ENCODE assay signal across 11 mouse cellular contexts in genomic region chr2:26485710-26486109, GRCm38 (mm10). TPM values are rescaled to one million over a fixed set of nuclear protein-coding genes. Genes with fewer than 3 reads are reported as not detected.
DNase-seq lines count a peak whose midpoint lies in the region; ATAC-seq and TF ChIP-seq lines count a peak whose summit lies in the region.
"Had no signal": no experiment of that assay in that cellular context is flagged by ENCODE, and none has a peak within 500 bp of the region (broad histone marks: within the 10 kb centered on the region; RNA-seq: fewer than 3 reads in every experiment).

No protein-coding gene starts in this region.

- TF ChIP-seq CTCF in kidney, postnatal 0 days (IDR thresholded peaks at IDR 0.05; ENCODE audit: low read depth): no peak

- H3K4me2 ChIP-seq in kidney, postnatal 0 days (ENCODE audit: low read length): no peak overlapping the region
- H3K4me2 ChIP-seq in forebrain, embryonic 14.5 days (ENCODE audit: low read length): peak overlapping the region; percentile 45
- H3K4me2 ChIP-seq in midbrain, embryonic 12.5 days (replicated peaks): peak overlapping the region; percentile 49

- WGBS in kidney, postnatal 0 days: 27% methylated on average over 7 of the region's 7 CpGs
- 6% methylated on average over 7 of the region's 7 CpGs for WGBS in forebrain, embryonic 14.5 days
- WGBS in midbrain, embryonic 12.5 days: 13% methylated on average over 7 of the region's 7 CpGs

- no peak for ATAC-seq in kidney, postnatal 0 days (replicated peaks; ENCODE audit: low FRiP score, low read depth)
- ATAC-seq in forebrain, embryonic 14.5 days: peak; percentile 82
- ATAC-seq in midbrain, embryonic 12.5 days (ENCODE audit: low FRiP score, low read depth): peak; percentile 47

- peaks cover 90% of the 10 kb centered on the region for H3K4me1 ChIP-seq in kidney, postnatal 0 days (replicated peaks; ENCODE audit: insufficient read depth, low read length)
- H3K4me1 ChIP-seq in brown adipose tissue, adult 24 weeks (ENCODE audit: control insufficient read depth, insufficient read depth, insufficient read length, low read length): peaks cover 61% of the 10 kb centered on the region
- H3K4me1 ChIP-seq in forebrain, embryonic 14.5 days (ENCODE audit: control insufficient read depth, insufficient read depth, low read length): peaks cover 75% of the 10 kb centered on the region
- peaks cover 81% of the 10 kb centered on the region for H3K4me1 ChIP-seq in midbrain, embryonic 12.5 days

- no peak overlapping the region for H3K9ac ChIP-seq in kidney, postnatal 0 days (ENCODE audit: low read depth, low read length)
- H3K9ac ChIP-seq in forebrain, embryonic 14.5 days (ENCODE audit: low read length): peak overlapping the region; percentile 58
- H3K9ac ChIP-seq in midbrain, embryonic 12.5 days (replicated peaks): peak overlapping the region; percentile 60; the same call in 1 of the 2 replicates

- H3K36me3 ChIP-seq in kidney, postnatal 0 days (ENCODE audit: insufficient read depth, low read length): peaks cover 18% of the 10 kb centered on the region
- peaks cover 41% of the 10 kb centered on the region for H3K36me3 ChIP-seq in forebrain, embryonic 14.5 days (ENCODE audit: control insufficient read depth, insufficient read depth, low read length)
- H3K36me3 ChIP-seq in midbrain, embryonic 12.5 days: peaks cover 44% of the 10 kb centered on the region

- no peak overlapping the region for H3K4me3 ChIP-seq in kidney, postnatal 0 days (replicated peaks; ENCODE audit: low read depth, low read length)
- no peak overlapping the region for H3K4me3 ChIP-seq in brown adipose tissue, adult 24 weeks (ENCODE audit: insufficient read depth, low read depth, low read length)
- no peak overlapping the region for H3K4me3 ChIP-seq in forebrain, embryonic 14.5 days (ENCODE audit: low read depth, low read length)
- peak overlapping the region; percentile 9 for H3K4me3 ChIP-seq in midbrain, embryonic 12.5 days
- H3K4me3 ChIP-seq: myocyte had no signal

- H3K27ac ChIP-seq in kidney, postnatal 0 days: peak overlapping the region; percentile 82
- H3K27ac ChIP-seq in brown adipose tissue, adult 24 weeks (replicated peaks; ENCODE audit: low read depth, low read length): peak overlapping the region; percentile 33; the same call in 1 of the 2 replicates
- peak overlapping the region; percentile 98 for H3K27ac ChIP-seq in forebrain, embryonic 14.5 days (ENCODE audit: low read depth, low read length)
- H3K27ac ChIP-seq in midbrain, embryonic 12.5 days (replicated peaks): peak overlapping the region; percentile 98

- H3K9me3 ChIP-seq in kidney, postnatal 0 days (replicated peaks; ENCODE audit: low read length): no peaks in the 10 kb centered on the region
- H3K9me3 ChIP-seq in forebrain, embryonic 14.5 days (replicated peaks; ENCODE audit: control insufficient read depth, low read length): no peaks in the 10 kb centered on the region
- no peaks in the 10 kb centered on the region for H3K9me3 ChIP-seq in midbrain, embryonic 12.5 days

- peak; percentile 54 for DNase-seq in kidney, postnatal 0 days (ENCODE audit: low spot score)
- no peak for DNase-seq in kidney, postnatal 36 days
- peak; percentile 94 for DNase-seq in forebrain, embryonic 14.5 days (ENCODE audit: low spot score)
- DNase-seq in thymus, postnatal 25 days: no peak
- no peak for DNase-seq in adrenal gland, adult 18-20 months (ENCODE audit: low spot score in 2 of 2)
- DNase-seq in spleen, adult 18-20 months: no peak
- DNase-seq: gastrocnemius, postnatal 14 days had no signal

- H3K27me3 ChIP-seq in kidney, postnatal 0 days (ENCODE audit: insufficient read depth, low read length): no peaks in the 10 kb centered on the region
- no peaks in the 10 kb centered on the region for H3K27me3 ChIP-seq in forebrain, embryonic 14.5 days (replicated peaks; ENCODE audit: control insufficient read depth, insufficient read depth, low read length)
- no peaks in the 10 kb centered on the region for H3K27me3 ChIP-seq in midbrain, embryonic 12.5 days

RNA-seq across cellular contexts. Expression of gene Notch1, which starts 30.8 kb away (rescaled TPM):
- polyA plus RNA-seq in kidney, postnatal 0 days (2015; fragmentation: Nextera tagmentation; extraction: Ambion mirVana): 12.1 and 12.9 TPM in 2 replicates
- 5.6 and 8.9 TPM in 2 replicates for polyA plus RNA-seq in brown adipose tissue, adult 24 weeks (2012; ENCODE audit: insufficient read depth, insufficient read length, missing spikeins)
- 30.3 and 32.3 TPM in 2 replicates for polyA plus RNA-seq in forebrain, embryonic 14.5 days (2014; fragmentation: Nextera tagmentation; extraction: Ambion mirVana)
- polyA plus RNA-seq in midbrain, embryonic 12.5 days (2016; fragmentation: Nextera tagmentation; extraction: Ambion mirVana): 53.5 and 56.2 TPM in 2 replicates
- 10 to 100 TPM; 21.5 to 22.0 TPM for total RNA-seq in adrenal gland, adult 18-20 months (2021)
- total RNA-seq: MEL had no signal

RNA-seq across cellular contexts. Expression of gene Sec16a, which starts 40.7 kb away (rescaled TPM):
- 16.4 and 16.6 TPM in 2 replicates for polyA plus RNA-seq in kidney, postnatal 0 days (2015; fragmentation: Nextera tagmentation; extraction: Ambion mirVana)
- polyA plus RNA-seq in brown adipose tissue, adult 24 weeks (2012; ENCODE audit: insufficient read depth, insufficient read length, missing spikeins): 21.0 and 21.6 TPM in 2 replicates
- 23.4 and 24.6 TPM in 2 replicates for polyA plus RNA-seq in forebrain, embryonic 14.5 days (2014; fragmentation: Nextera tagmentation; extraction: Ambion mirVana)
- 29.3 and 33.3 TPM in 2 replicates for polyA plus RNA-seq in midbrain, embryonic 12.5 days (2016; fragmentation: Nextera tagmentation; extraction: Ambion mirVana)
- 10 to 100 TPM; 52.2 to 69.1 TPM for total RNA-seq in adrenal gland, adult 18-20 months (2021)

Comparison
In these comparisons a context has a peak if more than half of its experiments do, and no peak if none do; other contexts are left out.
1. DNase-seq: peak in kidney, postnatal 0 days (single experiment) and forebrain, embryonic 14.5 days (single experiment); none in kidney, postnatal 36 days (0 of 2), thymus, postnatal 25 days (single experiment), adrenal gland, adult 18-20 months (0 of 2) and spleen, adult 18-20 months (0 of 2).
2. H3K27ac ChIP-seq: peak in every context shown above with its lines; median percentile 98 in forebrain, embryonic 14.5 days; 98 in midbrain, embryonic 12.5 days; 82 in kidney, postnatal 0 days; 33 in brown adipose tissue, adult 24 weeks.